Mouse (Mus musculus): ENCODE data around the gene Ccdc113. TPM values are rescaled to one million over a fixed set of nuclear protein-coding genes. Genes with fewer than 3 reads are reported as not detected.

Ccdc113 gene
- total RNA-seq, 2 experiments from 2014 or later: 0.23 to 0.34 TPM

- DNase-seq: no peak
Observed at GRCm38 (mm10) chr8:95539487-95539886, 5.6 kb downstream of the Ccdc113 start.

DNA sequence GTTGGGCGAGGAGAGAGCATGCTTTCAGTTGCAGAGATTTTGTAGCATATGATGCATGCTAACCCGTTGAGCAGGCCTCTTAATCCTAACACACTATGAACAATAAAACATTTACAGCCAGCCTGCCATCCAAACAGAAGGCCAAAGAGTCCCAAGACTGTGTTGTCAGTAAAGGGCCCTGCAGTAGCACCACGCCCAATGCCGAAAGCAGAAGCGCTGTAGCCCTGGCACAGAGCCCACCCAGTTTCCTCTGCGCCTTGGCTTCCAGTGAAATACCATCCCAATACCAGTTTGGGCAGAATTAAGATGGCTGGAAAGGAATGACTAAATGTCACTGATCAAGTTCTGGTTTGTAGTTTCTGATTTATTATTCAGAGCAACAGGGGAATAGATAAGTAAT, 8.3 kb downstream of the Ccdc113 start:
- DNase-seq: no peak

DNA sequence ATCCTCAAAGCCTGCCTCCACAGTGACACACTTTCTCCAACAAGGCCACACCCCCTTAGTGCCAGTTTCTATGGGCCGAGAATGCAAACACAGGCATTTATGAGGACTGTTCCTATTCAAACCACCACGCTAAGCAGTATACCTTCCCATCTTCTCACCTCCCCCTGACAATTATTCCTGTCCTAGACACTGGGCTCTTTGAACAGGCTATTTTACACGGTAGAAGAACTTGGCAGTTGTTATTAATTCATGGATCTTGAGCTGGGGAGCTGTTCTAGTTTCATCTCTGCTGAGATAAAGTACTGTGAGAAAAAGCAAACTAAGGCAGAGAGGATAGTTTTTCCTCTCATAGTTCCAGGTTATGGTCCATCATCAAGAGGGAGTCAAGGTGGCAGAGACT, 9.2 kb downstream of the Ccdc113 start:
- no peak for DNase-seq

DNA sequence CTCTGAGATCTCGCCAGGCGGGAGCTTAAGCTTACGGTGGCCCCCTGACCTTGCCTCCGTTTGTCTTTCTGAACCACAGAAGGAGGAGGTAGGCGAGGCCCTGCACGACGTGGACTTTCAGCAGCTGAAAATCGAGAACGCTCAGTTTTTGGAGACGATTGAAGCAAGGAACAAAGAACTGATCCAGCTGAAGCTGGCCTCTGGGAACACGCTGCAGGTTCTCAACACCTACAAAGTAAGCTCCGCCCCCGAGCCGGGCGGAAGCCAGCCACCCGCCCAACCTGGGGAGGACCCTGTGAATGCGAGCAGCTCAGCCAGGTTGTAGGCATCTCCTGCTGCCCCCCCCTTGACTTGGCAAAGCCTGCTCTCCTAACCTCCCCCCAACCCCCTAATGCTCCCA, 11.9 kb downstream of the Ccdc113 start:
- DNase-seq: no peak

GRCm38 (mm10) chr8:95546986-95547385, 13.1 kb downstream of the Ccdc113 start:
- DNase-seq: no peak

- DNase-seq: no peak
Observed at GRCm38 (mm10) chr8:95547931-95548330, 14.0 kb downstream of the Ccdc113 start.

DNA sequence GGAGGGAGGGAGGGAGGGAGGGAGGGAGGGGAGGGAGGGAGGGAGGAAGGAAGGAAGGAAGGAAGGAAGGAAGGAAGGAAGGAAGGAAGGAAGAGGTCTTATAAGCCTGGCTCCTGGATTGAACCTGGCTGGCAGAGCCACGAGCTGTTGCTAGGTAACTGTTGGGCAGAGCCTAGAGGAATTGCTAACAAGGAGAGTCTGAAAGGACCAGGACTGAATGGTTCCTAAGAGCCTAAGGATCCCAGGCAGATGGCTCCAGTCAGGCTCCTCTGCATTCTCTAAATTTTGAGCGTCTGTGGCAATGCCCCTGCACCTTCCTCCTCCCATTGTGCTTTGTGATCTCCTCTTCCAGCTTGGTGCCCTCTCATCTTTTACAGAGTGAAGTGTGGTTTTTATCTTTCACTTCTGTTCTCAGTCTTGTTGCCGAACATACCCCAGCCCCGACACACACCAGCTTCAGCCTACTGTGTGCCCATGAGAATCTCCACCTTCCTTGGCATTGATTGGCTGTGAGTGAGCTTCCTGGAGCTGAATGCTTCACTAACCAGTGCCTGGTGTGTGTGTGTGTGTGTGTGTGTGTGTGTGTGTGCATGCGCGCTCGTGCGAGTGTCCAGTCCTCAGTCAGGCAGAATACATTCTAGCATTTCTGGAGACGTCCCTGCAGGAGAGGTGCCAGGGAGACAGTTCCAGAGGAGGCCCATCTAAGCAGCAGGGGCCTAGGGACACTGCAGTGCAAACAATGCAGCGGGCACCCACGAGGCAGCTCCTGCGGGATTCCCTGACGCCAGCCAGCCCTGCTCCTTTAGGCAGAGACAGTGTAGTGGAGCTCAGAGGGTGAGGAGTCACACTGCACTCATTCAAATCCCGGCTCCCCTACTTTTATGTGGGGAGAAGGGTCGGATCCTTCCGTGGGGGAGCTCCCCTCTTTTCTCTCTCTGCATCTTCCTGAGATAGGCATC, 16.3 kb downstream of the Ccdc113 start:
- DNase-seq: no peak

DNA sequence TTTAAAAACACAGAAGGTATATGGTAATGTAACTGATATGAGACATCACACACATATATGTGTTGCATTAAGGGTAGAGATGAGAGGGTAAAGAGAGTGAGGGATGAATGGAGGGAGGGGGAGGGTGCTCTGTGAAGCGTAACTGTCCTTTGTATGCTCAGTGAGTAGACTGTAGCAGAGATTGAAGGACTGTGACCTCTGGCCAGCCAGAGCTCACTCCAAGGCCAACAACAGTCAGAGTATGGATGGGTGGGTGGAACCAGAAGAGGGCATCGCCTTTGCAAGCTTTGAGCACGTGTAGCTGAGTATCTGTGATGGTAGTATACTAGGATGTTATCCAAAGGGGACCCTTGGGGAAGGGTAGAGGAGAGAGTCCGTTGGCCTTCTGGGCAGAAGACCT, 17.7 kb downstream of the Ccdc113 start:
- DNase-seq: no peak

DNA sequence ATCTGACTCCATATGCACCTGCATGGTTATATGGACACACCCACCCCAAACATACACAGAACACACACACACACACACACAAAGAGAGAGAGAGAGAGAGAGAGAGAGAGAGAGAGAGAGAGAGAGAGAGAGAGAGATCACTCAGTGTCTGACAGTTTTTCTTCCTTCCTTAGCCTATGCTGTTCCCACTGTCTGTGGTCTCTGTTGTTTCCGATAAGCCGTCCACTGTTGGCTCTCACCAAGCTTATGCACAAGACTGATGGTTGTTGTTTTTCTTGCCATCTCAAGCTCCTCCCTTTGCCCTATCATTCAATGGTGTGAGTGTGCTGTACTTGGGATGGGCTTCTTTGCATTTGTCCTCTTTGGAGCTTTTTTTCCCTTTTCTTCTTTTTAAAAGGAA, 22.1 kb downstream of the Ccdc113 start:
- DNase-seq: no peak

GRCm38 (mm10) chr8:95566217-95566616, 32.3 kb downstream of the Ccdc113 start:
- no peak for DNase-seq

GRCm38 (mm10) chr8:95566809-95567208, 32.9 kb downstream of the Ccdc113 start:
- DNase-seq: no peak

DNA sequence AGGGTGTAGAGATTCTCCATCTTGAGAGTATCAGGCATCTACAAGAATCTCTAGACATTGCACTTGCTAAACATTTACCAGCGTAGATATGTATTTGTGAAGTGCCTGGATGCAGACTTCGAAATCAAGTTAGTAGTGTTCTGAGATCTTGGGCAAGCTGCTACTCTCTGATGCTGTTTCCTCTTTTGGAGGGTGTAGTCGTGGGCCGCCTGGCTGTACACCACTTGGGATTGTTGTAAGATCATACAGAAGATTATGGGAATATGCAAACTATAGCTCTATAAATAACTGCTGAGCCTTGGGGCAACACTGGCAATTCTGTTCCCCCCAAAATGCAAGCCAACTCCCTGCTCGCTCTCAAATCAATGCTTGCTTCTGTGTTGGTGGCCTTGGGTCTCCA, 39.3 kb downstream of the Ccdc113 start:
- no peak for DNase-seq

DNA sequence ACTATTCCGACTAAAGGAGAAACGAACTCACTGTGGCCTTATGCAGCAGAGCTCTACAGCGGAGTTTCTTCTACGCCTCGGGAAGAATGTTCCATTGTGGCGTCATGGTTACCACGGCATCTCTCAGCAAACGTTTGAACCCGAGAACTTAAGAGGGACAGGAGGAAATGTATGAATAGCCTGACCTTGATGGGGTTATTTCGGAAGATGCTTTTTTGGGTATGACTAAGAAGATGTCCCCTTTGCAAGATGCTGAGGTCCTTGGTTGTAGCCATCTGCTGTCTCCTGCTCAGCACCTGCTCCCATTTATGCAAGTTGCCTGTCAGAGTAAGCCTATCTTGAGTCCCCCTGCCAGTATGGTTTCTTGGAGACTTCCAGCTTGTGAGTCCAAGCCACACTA, 42.4 kb downstream of the Ccdc113 start, which contains the start of gene Prss54:
Prss54 (minus strand) TSS at position 101 of the 400 bp plus-strand sequence.
- no peak for DNase-seq

GRCm38 (mm10) chr8:95587339-95587738, 53.5 kb downstream of the Ccdc113 start:
- no peak for DNase-seq

DNA sequence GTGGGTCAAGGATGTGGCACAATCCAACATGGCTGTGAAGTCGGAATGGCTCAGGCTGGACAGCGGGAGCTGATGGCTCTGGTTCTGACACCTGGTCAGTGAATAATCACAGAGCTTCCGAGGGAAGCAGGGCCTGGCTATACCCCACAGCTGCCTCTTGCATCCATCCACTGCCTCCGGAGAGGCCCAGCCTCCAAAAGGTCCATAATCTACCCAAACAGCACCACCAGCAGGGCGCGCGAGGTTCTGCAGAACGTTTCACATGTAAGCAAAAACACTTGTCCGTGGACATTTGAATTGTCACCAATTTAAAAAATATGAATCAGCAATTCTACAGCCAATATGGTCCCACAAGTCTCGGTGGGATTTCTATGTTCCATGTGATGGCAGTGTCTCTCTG, 55.4 kb downstream of the Ccdc113 start:
- DNase-seq: no peak

- no peak for DNase-seq
Observed at GRCm38 (mm10) chr8:95590539-95590938, 56.7 kb downstream of the Ccdc113 start.

- no peak for DNase-seq
Observed at GRCm38 (mm10) chr8:95592131-95592780, 58.4 kb downstream of the Ccdc113 start.

GRCm38 (mm10) chr8:95593439-95594393, 59.8 kb downstream of the Ccdc113 start:
- no peak for DNase-seq

GRCm38 (mm10) chr8:95595131-95595530, 61.2 kb downstream of the Ccdc113 start:
- no peak for DNase-seq

DNA sequence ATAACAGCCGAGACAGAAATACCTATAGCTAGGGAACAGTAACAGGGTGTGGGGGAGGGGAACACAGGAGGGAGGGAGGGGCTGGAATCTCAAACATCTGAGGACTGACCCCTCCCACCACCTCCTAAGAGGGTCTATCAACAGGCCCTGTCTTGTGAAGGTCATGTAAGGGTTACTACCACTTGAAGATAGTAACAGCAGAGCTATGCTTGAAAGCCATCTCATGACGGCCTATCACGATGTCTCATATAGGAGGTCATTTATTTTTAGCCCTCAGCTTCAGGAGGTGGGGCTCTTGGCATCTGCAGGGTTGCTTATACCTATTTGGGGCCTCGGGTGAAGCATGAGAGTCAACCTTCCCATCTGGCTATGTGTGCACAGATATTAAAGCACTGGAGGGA, 63.0 kb downstream of the Ccdc113 start:
- DNase-seq: no peak

GRCm38 (mm10) chr8:95599861-95600260, 66.0 kb downstream of the Ccdc113 start:
- DNase-seq: peak; percentile 64

GRCm38 (mm10) chr8:95601306-95601705, 67.4 kb downstream of the Ccdc113 start:
- no peak for DNase-seq
